Mouse (Mus musculus): ENCODE data around the gene Csad.

GRCm38 (mm10) chr15:102202971-102203834 lies 1.3 kb downstream of the Csad start, which contains the start of gene Zfp740:
- TF ChIP-seq CTCF (IDR thresholded peaks at IDR 0.05; ENCODE audit: control insufficient read depth, insufficient read depth, low read length) (no peak), POLR2A (IDR thresholded peaks at IDR 0.05; ENCODE audit: borderline replicate concordance, control insufficient read depth, low read depth, low read length) (peak; percentile 62)
